ENCODE assay signal across 25 mouse cellular contexts in genomic region chr9:15720556-15720955, GRCm38 (mm10). TPM values are rescaled to one million over a fixed set of nuclear protein-coding genes. Genes with fewer than 3 reads are reported as not detected.
DNase-seq lines count a peak whose midpoint lies in the region; ATAC-seq lines count a peak whose summit lies in the region.
"Had no signal": no experiment of that assay in that cellular context is flagged by ENCODE, and none has a peak within 500 bp of the region (broad histone marks: within the 10 kb centered on the region; RNA-seq: fewer than 3 reads in every experiment).

No protein-coding gene starts in this region.

- H3K36me3 ChIP-seq in forebrain, embryonic 14.5 days (ENCODE audit: control insufficient read depth, insufficient read depth, low read length): peaks cover 36% of the 10 kb centered on the region
- no peaks in the 10 kb centered on the region; the same call in 1 of the 2 replicates for H3K36me3 ChIP-seq in forebrain, embryonic 11.5 days (ENCODE audit: control insufficient read depth, insufficient read depth, low read length)
- H3K36me3 ChIP-seq in limb, embryonic 11.5 days (ENCODE audit: control insufficient read depth, insufficient read depth, low read length): no peaks in the 10 kb centered on the region; the same call in 1 of the 2 replicates
- peaks cover 45% of the 10 kb centered on the region for H3K36me3 ChIP-seq in limb, embryonic 10.5 days
- peaks cover 18% of the 10 kb centered on the region for H3K36me3 ChIP-seq in forebrain, embryonic 16.5 days (ENCODE audit: control insufficient read depth, insufficient read depth)

- no peak overlapping the region for H3K4me3 ChIP-seq in forebrain, embryonic 14.5 days (ENCODE audit: low read depth, low read length)
- H3K4me3 ChIP-seq in forebrain, embryonic 11.5 days (ENCODE audit: low read depth, low read length): no peak overlapping the region
- H3K4me3 ChIP-seq in limb, embryonic 11.5 days (ENCODE audit: low read depth, low read length): no peak overlapping the region
- H3K4me3 ChIP-seq in limb, embryonic 10.5 days: no peak overlapping the region
- no peak overlapping the region for H3K4me3 ChIP-seq in forebrain, embryonic 16.5 days (replicated peaks; ENCODE audit: low read length)
- H3K4me3 ChIP-seq: embryonic facial prominence, embryonic 10.5 days; embryonic facial prominence, embryonic 13.5 days; erythroblast, embryonic 14.5 days; gastrocnemius, adult 2 months; hindbrain, embryonic 10.5 days; hindbrain, embryonic 13.5 days; intestine, embryonic 15.5 days had no signal

- no peak overlapping the region for H3K4me2 ChIP-seq in forebrain, embryonic 14.5 days (ENCODE audit: low read length)
- no peak overlapping the region for H3K4me2 ChIP-seq in forebrain, embryonic 11.5 days (ENCODE audit: low read depth, low read length, severe bottlenecking)
- H3K4me2 ChIP-seq in limb, embryonic 11.5 days (ENCODE audit: low read depth, severe bottlenecking): no peak overlapping the region
- no peak overlapping the region for H3K4me2 ChIP-seq in forebrain, embryonic 16.5 days (ENCODE audit: low read length)
- H3K4me2 ChIP-seq: embryonic facial prominence, embryonic 13.5 days; hindbrain, embryonic 13.5 days; intestine, embryonic 15.5 days had no signal

- no peaks in the 10 kb centered on the region for H3K9me3 ChIP-seq in forebrain, embryonic 14.5 days (replicated peaks; ENCODE audit: control insufficient read depth, low read length)
- H3K9me3 ChIP-seq in forebrain, embryonic 11.5 days (ENCODE audit: control insufficient read depth, low read length): no peaks in the 10 kb centered on the region
- no peaks in the 10 kb centered on the region for H3K9me3 ChIP-seq in limb, embryonic 11.5 days (ENCODE audit: control insufficient read depth, low read length)
- no peaks in the 10 kb centered on the region for H3K9me3 ChIP-seq in limb, embryonic 10.5 days (replicated peaks)
- no peaks in the 10 kb centered on the region for H3K9me3 ChIP-seq in forebrain, embryonic 16.5 days (ENCODE audit: control insufficient read depth, low read length)
- H3K9me3 ChIP-seq: embryonic facial prominence, embryonic 10.5 days; embryonic facial prominence, embryonic 13.5 days; hindbrain, embryonic 10.5 days; hindbrain, embryonic 13.5 days; intestine, embryonic 15.5 days had no signal

- H3K4me1 ChIP-seq in forebrain, embryonic 14.5 days (ENCODE audit: control insufficient read depth, insufficient read depth, low read length): peaks cover 12% of the 10 kb centered on the region
- H3K4me1 ChIP-seq in forebrain, embryonic 11.5 days (replicated peaks; ENCODE audit: control insufficient read depth, insufficient read depth, low read length): no peaks in the 10 kb centered on the region
- H3K4me1 ChIP-seq in limb, embryonic 11.5 days (ENCODE audit: control insufficient read depth, insufficient read depth, low read length): no peaks in the 10 kb centered on the region
- no peaks in the 10 kb centered on the region for H3K4me1 ChIP-seq in limb, embryonic 10.5 days
- peaks cover 10% of the 10 kb centered on the region for H3K4me1 ChIP-seq in forebrain, embryonic 16.5 days (replicated peaks; ENCODE audit: control insufficient read depth, insufficient read depth, low read length)
- H3K4me1 ChIP-seq: embryonic facial prominence, embryonic 10.5 days; embryonic facial prominence, embryonic 13.5 days; hindbrain, embryonic 10.5 days; intestine, embryonic 15.5 days had no signal

- H3K27me3 ChIP-seq in forebrain, embryonic 14.5 days (replicated peaks; ENCODE audit: control insufficient read depth, insufficient read depth, low read length): no peaks in the 10 kb centered on the region
- no peaks in the 10 kb centered on the region for H3K27me3 ChIP-seq in forebrain, embryonic 11.5 days (ENCODE audit: control insufficient read depth, insufficient read depth, low read length)
- no peaks in the 10 kb centered on the region for H3K27me3 ChIP-seq in limb, embryonic 11.5 days (ENCODE audit: control insufficient read depth, insufficient read depth, low read length)
- H3K27me3 ChIP-seq in limb, embryonic 10.5 days (ENCODE audit: low read depth, poor library complexity, severe bottlenecking): no peaks in the 10 kb centered on the region
- no peaks in the 10 kb centered on the region for H3K27me3 ChIP-seq in forebrain, embryonic 16.5 days (replicated peaks; ENCODE audit: control insufficient read depth, insufficient read depth, low read length)
- H3K27me3 ChIP-seq: embryonic facial prominence, embryonic 13.5 days; hindbrain, embryonic 13.5 days; intestine, embryonic 15.5 days had no signal

- peak overlapping the region; percentile 62; the same call in 1 of the 2 replicates for H3K27ac ChIP-seq in forebrain, embryonic 14.5 days (ENCODE audit: low read depth, low read length)
- no peak overlapping the region for H3K27ac ChIP-seq in forebrain, embryonic 11.5 days (ENCODE audit: low read depth, low read length)
- no peak overlapping the region for H3K27ac ChIP-seq in limb, embryonic 11.5 days (replicated peaks; ENCODE audit: low read depth, low read length)
- H3K27ac ChIP-seq in limb, embryonic 10.5 days: no peak overlapping the region
- H3K27ac ChIP-seq in forebrain, embryonic 16.5 days (ENCODE audit: low read length): peak overlapping the region; percentile 55
- H3K27ac ChIP-seq: embryonic facial prominence, embryonic 10.5 days; embryonic facial prominence, embryonic 13.5 days; gastrocnemius, adult 2 months; hindbrain, embryonic 10.5 days; intestine, embryonic 15.5 days had no signal

- WGBS in forebrain, embryonic 14.5 days: 84% methylated on average over 8 of the region's 8 CpGs
- WGBS in forebrain, embryonic 11.5 days: 92% methylated on average over 8 of the region's 8 CpGs
- WGBS in limb, embryonic 11.5 days: 92% methylated on average over 8 of the region's 8 CpGs
- 92% methylated on average over 8 of the region's 8 CpGs for WGBS in limb, embryonic 10.5 days
- 89% methylated on average over 8 of the region's 8 CpGs for WGBS in forebrain, embryonic 16.5 days

- H3K9ac ChIP-seq in forebrain, embryonic 14.5 days (ENCODE audit: low read length): no peak overlapping the region
- H3K9ac ChIP-seq in forebrain, embryonic 11.5 days (ENCODE audit: low read length): no peak overlapping the region
- no peak overlapping the region for H3K9ac ChIP-seq in limb, embryonic 11.5 days (ENCODE audit: low read length)
- H3K9ac ChIP-seq in forebrain, embryonic 16.5 days (replicated peaks; ENCODE audit: low read depth, low read length): no peak overlapping the region
- H3K9ac ChIP-seq: embryonic facial prominence, embryonic 13.5 days; intestine, embryonic 15.5 days had no signal

- no peak for ATAC-seq in forebrain, embryonic 14.5 days
- ATAC-seq in forebrain, embryonic 11.5 days (replicated peaks; ENCODE audit: low FRiP score): no peak
- ATAC-seq in limb, embryonic 11.5 days (ENCODE audit: insufficient number of reproducible peaks, low FRiP score, low TSS enrichment, low read depth): no peak
- ATAC-seq in forebrain, embryonic 16.5 days: no peak
- ATAC-seq: CD4-positive, CD25-positive, alpha-beta regulatory T cell, adult 4 months; intestine, embryonic 15.5 days had no signal

- DNase-seq in forebrain, embryonic 14.5 days (ENCODE audit: low spot score): no peak
- DNase-seq in forebrain, embryonic 11.5 days (ENCODE audit: low spot score): no peak
- DNase-seq in limb, embryonic 11.5 days (ENCODE audit: low spot score): peak; percentile 4
- DNase-seq in limb, embryonic 10.5 days (ENCODE audit: low spot score): no peak
- no peak for DNase-seq in retina, postnatal 1 day
- DNase-seq: adrenal gland, adult 2 months; adrenal gland, postnatal 14 days; cerebellum, adult 11 months; cerebellum, adult 2 months; cerebellum, adult 9-11 months; cerebellum, postnatal 25 days; embryo, embryonic 11 days; gastrocnemius, adult 2 months; gastrocnemius, postnatal 14 days; heart, adult 18-20 months; heart, postnatal 36 days; kidney, adult 11 months had no signal

RNA-seq across cellular contexts. Expression of gene Slc36a4, which starts 11.0 kb away (rescaled TPM):
- 34.7 and 42.0 TPM in 2 replicates for polyA plus RNA-seq in forebrain, embryonic 14.5 days (2014; fragmentation: Nextera tagmentation; extraction: Ambion mirVana)
- 17.8 TPM in 2 replicates for polyA plus RNA-seq in forebrain, embryonic 11.5 days (2014; fragmentation: Nextera tagmentation; extraction: Ambion mirVana)
- polyA plus RNA-seq in limb, embryonic 11.5 days (2014; fragmentation: Nextera tagmentation; extraction: Ambion mirVana): 22.3 and 23.2 TPM in 2 replicates
- 12.1 and 17.8 TPM in 2 replicates for polyA plus RNA-seq in limb, embryonic 10.5 days (2016; fragmentation: Nextera tagmentation; extraction: Ambion mirVana)
- polyA plus RNA-seq in forebrain, embryonic 16.5 days (2015; fragmentation: Nextera tagmentation; extraction: Ambion mirVana): 31.7 and 33.1 TPM in 2 replicates

Comparison
In these comparisons a context has a peak if more than half of its experiments do, and no peak if none do; other contexts are left out.
1. H3K27ac ChIP-seq: peak in forebrain, embryonic 14.5 days (single experiment) and forebrain, embryonic 16.5 days (single experiment); none in forebrain, embryonic 11.5 days (single experiment), limb, embryonic 11.5 days (single experiment) and limb, embryonic 10.5 days (single experiment).